Mouse (Mus musculus) layer of hippocampus, adult 18-20 months (tissue): ENCODE data around the gene F5. TPM values are rescaled to one million over a fixed set of nuclear protein-coding genes. Genes with fewer than 3 reads are reported as not detected.

Source experiments
- DNase-seq, 2 experiments: peaks; one replicate each; pipeline ENCODE4 v3.0.0; 2022; ENCODE audit warnings: low spot score in 2 of 2
- total RNA-seq, 2 experiments: library from RNA; stranded (reverse); gene quantifications; 2 replicates each; pipeline ENCODE4 v1.2.3; 2021

The F5 gene
- total RNA-seq, 2 experiments from 2014 or later, result 0.66 to 1.6 TPM

- DNase-seq, result no peak
Measured at GRCm38 (mm10) chr1:164154983-164155382, 3.3 kb downstream of the F5 start.

GRCm38 (mm10) chr1:164158571-164158970 is 6.9 kb downstream of the F5 start:
- no peak for DNase-seq

- DNase-seq, result no peak
Measured at GRCm38 (mm10) chr1:164159781-164160180, 8.1 kb downstream of the F5 start.

GRCm38 (mm10) chr1:164162745-164163144 is 11.1 kb downstream of the F5 start:
- no peak for DNase-seq

GRCm38 (mm10) chr1:164168818-164169217 is 17.2 kb downstream of the F5 start:
- DNase-seq, result no peak

- no peak for DNase-seq
Measured at GRCm38 (mm10) chr1:164170434-164170833, 18.8 kb downstream of the F5 start.

GRCm38 (mm10) chr1:164173145-164173544 is 21.5 kb downstream of the F5 start:
- DNase-seq, result no peak

- no peak for DNase-seq
Measured at GRCm38 (mm10) chr1:164176856-164177255, 25.2 kb downstream of the F5 start.

GRCm38 (mm10) chr1:164178429-164178828 is 26.8 kb downstream of the F5 start:
- no peak for DNase-seq

GRCm38 (mm10) chr1:164184142-164184870 is 32.7 kb downstream of the F5 start:
- peak; percentile 50 to 84 for DNase-seq

GRCm38 (mm10) chr1:164184871-164185223 is 33.2 kb downstream of the F5 start:
- DNase-seq, result no peak

GRCm38 (mm10) chr1:164185316-164185715 is 33.7 kb downstream of the F5 start:
- no peak for DNase-seq

GRCm38 (mm10) chr1:164187002-164187560 is 35.4 kb downstream of the F5 start:
- DNase-seq, result no peak

- DNase-seq, result no peak
Measured at GRCm38 (mm10) chr1:164199551-164199950, 47.9 kb downstream of the F5 start.

- no peak for DNase-seq
Measured at GRCm38 (mm10) chr1:164208437-164208836, 56.8 kb downstream of the F5 start.

GRCm38 (mm10) chr1:164210899-164211298 is 59.3 kb downstream of the F5 start:
- no peak for DNase-seq

- DNase-seq, result no peak
Measured at GRCm38 (mm10) chr1:164212686-164213085, 61.0 kb downstream of the F5 start.

GRCm38 (mm10) chr1:164214190-164214589 is 62.6 kb downstream of the F5 start:
- no peak for DNase-seq

- no peak for DNase-seq
Measured at GRCm38 (mm10) chr1:164215097-164215496, 63.5 kb downstream of the F5 start.

GRCm38 (mm10) chr1:164215540-164215939 is 63.9 kb downstream of the F5 start:
- DNase-seq, result no peak

GRCm38 (mm10) chr1:164217791-164218685 is 66.4 kb downstream of the F5 start:
- DNase-seq, result peak in 1 of 2 experiments; percentile 46

- DNase-seq, result no peak
Measured at GRCm38 (mm10) chr1:164220261-164220660, 68.6 kb downstream of the F5 start.
